Mouse (Mus musculus) right cerebral cortex, postnatal 36 days (tissue): ENCODE data around the gene Pigp.

Experiments used
- DNase-seq, 2 experiments: peaks; one replicate each; pipeline ENCODE4 v3.0.0; 2022; ENCODE audit warnings: low spot score in 2 of 2, mixed read lengths in 1 of 2

Gene Pigp

DNA sequence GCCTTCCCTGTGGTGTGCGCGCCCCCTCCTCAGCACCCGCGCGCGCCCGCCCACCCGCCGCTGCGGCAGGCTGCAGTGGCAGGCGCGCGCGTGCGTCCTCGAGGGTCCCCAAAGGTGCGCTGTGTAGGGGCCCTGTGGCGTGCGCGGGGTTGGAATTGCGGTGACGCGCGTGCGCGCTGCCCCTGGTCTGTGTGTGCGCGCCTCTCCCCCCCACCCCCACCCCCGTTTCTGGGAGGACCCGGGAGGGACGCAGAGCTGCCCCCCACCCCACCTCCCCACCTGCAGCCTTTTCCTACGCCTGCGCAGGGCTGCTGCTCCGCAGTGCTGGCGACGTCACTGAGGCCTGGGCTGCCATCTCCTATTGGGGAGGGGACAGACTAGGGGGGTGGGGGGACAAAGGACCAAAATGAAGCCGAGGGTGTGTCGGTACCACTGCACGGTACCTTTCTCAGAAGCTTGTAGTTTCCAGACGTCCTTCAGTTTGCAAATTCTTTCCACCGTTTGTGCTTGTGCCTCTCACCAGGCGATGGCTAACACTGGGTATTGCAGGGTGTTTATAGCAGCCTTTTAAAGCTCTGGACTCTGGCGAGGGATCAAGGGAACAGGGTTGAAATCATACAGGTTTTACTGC lies at the start of gene Pigp:
Pigp (minus strand) TSS at position 542 of the 631 bp plus-strand sequence.
- DNase-seq = peak; percentile 28 to 32

- DNase-seq = no peak
These were observed 48.9 kb upstream of the Pigp start for GRCm38 (mm10) chr16:94420498-94420897.

- DNase-seq = no peak
These were observed 42.5 kb upstream of the Pigp start for GRCm38 (mm10) chr16:94414151-94414550.

GRCm38 (mm10) chr16:94412760-94413159 lies 41.1 kb upstream of the Pigp start:
- no peak for DNase-seq

DNA sequence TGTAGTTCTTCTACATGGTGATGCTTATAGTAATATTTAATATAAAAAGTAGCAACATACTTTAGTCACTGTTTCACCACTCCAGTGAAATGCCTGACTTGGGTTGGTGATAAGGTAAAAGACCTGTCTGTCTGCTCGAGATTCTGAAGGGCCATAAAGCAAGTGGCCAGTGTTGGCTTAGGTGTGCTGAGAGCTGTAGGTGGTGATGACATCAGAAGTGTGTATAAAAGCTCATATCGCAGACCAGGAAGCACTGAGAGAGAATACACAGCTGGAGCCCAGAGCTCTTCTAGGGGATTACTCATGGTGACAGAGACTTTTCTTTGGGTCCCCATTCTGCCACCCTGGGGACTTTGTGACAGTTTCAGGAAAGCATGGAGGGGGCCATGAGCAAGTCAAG lies 40.6 kb upstream of the Pigp start:
- no peak for DNase-seq

- no peak for DNase-seq
These were observed 39.6 kb upstream of the Pigp start for GRCm38 (mm10) chr16:94411287-94411686.

- no peak for DNase-seq
These were observed 30.5 kb upstream of the Pigp start for GRCm38 (mm10) chr16:94402185-94402584.

DNA sequence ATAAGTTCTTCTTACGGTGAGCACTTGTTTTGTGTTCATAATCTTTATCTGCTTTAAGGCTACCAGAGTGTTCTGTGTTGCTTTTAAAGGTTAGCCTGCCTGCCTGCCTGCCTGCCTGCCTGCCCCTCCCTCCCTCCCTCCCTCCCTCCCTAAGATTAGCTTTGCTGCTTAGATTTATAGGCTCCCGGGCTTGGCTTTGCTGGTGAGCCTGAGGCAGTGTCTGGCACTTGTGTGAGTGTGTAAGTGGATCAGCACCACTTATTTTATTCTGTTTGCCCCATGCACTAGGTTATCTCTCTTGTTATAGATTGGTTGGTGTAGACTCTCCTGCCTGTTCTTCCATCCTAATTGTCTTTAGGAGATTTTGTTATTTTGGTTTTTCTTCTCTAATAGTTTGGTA lies 30.0 kb upstream of the Pigp start:
- no peak for DNase-seq

DNA sequence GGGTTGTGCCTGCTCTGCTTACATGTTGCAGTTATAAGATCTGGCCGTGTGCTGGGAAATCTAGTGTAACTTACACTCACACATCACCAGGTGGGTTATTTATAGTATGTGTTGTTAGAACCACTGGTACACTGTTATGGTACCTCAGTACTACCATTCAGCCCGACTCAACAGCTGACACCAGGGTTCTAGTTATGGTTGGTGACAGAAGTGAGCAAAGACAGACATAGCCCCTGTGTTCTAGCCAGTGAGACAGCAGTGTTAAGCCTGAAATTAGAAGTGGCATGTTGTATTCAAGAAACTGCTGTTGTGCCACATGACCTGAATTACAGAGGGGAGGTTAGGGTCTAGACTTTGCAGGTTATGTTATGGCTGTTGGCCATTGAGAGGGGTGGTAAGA lies 27.5 kb upstream of the Pigp start:
- DNase-seq = no peak

DNA sequence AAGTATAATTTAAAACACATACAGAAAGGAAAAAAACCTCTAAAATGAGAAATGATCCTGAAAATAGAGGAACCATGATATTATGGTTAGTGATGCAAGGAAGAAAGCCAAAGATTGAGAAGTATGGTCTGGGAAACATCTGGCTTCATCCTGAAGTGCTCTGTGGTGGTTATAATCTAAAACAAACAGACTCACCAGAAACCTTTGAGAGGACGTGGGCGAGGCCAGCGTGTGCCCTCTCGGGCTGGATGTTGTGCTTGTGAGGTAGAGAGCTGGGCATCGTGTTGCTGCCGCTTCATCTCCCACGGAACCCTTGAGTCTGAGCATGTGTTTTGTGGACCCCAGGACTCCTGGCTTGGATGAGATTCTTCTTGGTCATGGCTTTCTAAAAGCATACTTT lies 25.0 kb upstream of the Pigp start:
- no peak for DNase-seq

- DNase-seq = no peak
These were observed 23.4 kb upstream of the Pigp start for GRCm38 (mm10) chr16:94395051-94395450.

DNA sequence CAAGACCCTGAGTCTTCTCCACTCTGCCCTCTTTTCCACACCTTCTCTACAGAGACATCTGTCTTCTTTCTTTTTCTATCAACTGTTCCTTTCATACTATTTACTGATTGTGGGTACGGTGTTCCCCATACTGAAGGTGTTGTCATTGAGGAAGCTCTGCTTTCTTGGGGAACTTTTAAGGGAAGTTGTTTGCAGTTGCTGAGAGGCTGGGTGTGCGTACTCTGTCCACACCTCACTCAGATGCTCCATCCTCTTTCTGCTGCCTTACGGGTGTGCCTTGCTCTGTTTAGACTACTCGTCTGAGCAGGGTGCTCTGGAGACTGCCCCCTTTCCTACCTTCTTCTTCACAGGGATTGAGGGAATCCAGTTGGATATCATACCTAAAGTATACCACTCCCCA lies 20.7 kb upstream of the Pigp start:
- DNase-seq = no peak

DNA sequence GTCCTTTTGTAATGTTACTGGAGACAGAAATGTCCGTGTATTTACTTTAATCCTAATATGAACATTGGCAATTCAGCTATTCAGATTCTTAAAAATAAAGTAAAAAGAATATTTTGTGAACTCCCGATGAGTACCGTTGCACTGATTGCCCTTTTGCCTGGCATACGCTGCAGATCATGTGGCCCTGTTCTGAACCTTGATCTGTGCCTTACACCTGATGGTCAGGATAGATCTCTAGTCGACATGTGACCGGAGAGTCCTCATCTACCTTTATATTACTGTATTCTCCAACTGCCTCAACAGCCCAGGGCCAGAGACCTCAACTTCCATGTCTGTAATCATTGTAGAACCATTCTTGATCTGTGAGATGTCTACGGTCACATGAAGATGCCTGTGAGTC lies 16.0 kb upstream of the Pigp start:
- no peak for DNase-seq

- DNase-seq = no peak
These were observed 11.6 kb upstream of the Pigp start for GRCm38 (mm10) chr16:94383277-94383676.

GRCm38 (mm10) chr16:94379386-94379785 lies 7.7 kb upstream of the Pigp start:
- no peak for DNase-seq

- peak; percentile 68 to 70 for DNase-seq
These were observed 734 bp downstream of the Pigp start for GRCm38 (mm10) chr16:94370915-94371300.

DNA sequence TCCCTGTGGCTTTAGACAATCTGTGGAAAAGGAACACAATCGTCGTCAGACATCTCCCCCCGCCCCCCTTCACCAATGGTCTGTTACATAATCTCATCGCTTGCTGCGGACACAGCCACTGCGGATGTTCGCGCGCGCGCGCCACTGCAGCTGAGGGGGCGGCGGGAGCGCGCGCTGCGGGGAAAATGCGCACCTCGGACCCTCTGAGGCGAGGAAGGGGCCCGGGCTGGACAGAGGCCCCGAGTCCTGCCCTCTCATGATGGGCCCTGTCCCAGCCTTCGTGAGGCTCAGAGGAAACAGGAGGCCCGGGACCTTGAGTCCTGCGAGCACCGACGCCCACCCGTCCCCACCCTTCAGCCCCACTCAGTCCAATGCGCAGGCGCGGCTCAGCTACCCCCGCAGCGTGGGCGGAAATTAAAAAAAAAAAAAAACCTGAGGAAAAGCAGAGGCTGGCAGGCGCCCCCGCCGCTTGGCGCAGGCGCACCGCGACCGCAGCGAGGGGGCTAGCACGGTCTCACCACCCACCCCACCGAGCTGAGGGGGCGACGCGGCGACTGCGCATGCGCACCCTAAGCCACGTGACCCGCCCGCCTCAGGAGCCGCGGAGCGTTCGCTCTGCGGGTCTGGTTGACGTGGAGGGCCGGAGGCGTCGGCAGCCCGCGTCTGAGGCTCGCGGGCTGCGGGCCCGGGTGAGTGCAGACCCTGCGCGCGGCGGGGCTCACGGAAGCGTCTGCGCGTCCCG lies 1.3 kb downstream of the Pigp start, which contains the start of gene Ttc3:
Ttc3 (plus strand) TSS at position 446 of the 742 bp plus-strand sequence.
- DNase-seq = peak; percentile 91 to 93

- no peak for DNase-seq
These were observed 2.0 kb downstream of the Pigp start for GRCm38 (mm10) chr16:94369596-94370172.

DNA sequence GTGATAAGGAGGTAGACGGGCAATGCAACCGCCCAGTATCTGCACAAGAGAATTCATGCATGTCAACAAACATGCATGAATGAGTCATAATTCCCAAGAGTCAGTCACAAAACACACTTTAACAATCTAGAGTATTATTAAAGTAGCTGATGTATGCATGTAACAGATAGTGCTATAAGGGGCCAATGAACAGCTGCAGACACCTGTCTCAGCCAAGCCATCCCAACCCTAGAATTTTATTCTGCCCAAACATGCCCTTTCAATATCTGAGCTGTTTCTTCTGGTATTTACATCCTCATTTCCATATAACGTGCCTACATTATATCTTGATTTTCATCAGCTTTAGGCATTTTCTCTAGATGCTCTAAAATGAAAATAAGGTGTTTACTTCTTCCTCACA lies 6.2 kb downstream of the Pigp start:
- DNase-seq = no peak

DNA sequence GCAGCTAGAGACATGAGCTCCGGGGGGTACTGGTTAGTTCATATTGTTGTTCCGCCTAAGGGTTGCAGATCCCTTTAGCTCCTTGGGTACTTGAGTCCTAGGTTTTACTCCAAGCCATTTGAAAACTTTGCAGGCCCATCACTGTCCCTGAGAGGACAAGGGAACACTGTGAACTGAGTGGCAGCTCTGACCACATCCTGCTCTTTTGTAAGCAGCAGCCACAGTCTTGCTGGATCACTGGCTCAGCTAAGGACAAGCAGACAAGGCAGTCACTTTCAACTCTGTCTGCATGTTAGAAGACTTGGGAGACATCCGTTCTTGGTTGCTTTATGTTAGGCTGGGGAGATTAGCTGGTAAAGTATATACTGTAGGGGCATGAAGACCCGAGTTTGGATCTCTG lies 7.8 kb downstream of the Pigp start:
- DNase-seq = no peak

GRCm38 (mm10) chr16:94362174-94362873 lies 9.3 kb downstream of the Pigp start:
- peak; percentile 87 to 91 for DNase-seq

- no peak for DNase-seq
These were observed 10.9 kb downstream of the Pigp start for GRCm38 (mm10) chr16:94360578-94361350.
